Mouse (Mus musculus): ENCODE measurements around the gene Mrpl53.
A peak's percentile ranks its signal among the peaks of the same experiment; 100 is the strongest.

Mrpl53 gene

DNA sequence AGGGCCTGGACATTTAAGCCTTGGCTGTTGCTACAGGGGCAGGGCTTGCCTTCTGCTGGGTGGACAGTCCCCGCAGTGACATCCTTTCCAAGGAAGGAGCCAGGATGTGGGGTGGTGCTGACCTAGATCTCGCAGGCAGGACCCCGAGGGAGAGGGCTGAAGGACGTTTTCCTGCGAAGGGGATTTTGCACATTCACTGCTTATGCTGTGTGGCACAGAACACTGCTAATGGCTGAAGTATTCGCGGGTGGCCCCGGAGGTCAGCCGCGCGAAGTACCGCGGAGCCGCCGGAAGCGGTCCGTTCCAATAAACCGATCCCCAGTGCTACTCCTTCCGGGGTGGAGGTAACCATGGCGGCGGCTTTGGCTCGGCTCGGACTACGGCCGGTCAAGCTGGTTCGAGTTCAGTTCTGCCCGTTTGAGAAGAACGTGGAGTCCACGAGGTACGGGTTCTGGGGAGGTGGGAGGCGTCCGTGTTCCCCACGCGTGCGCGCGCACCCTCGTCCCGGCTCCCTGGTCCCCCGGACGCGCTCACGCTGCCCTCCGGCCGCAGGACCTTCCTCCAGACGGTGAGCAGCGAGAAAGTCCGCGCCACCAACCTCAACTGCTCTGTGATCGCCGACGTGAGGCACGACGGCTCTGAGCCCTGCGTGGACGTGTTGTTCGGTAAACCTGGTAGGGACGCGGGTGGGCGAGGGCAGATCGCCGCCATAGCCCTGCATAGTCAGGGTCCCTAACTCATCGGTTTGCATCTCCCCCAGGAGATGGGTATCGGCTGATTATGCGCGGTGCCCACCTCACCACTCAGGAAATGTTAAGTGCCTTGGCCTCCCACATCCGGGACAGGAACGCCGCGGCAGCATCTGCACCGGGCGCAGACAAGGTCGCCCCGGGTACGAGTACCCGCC is at the start of gene Mrpl53:
Gene Mrpl53 (plus strand): TSS at position 279 of the 907 bp plus-strand sequence.
- DNase-seq, result peak; percentile 53 to 64

DNA sequence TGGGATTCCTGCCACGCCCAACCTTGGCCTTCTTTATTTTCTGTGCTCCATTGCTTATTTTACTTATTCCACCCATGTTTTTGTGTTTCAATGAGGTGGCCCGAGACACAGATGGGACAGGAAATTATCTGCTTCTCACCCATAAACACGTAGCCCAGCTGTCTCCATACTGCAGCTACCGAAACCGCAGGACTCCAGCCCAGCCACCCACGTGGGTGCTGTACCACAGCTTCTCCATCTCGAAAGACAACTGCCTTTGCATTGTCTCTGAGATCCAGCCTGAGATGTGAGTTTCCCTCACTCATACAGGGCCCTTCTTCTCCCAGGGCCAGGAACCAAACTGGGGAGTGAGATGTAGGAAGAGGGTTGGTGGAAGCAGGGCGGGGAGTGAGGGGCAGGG is 42.8 kb upstream of the Mrpl53 start:
- DNase-seq, result no peak

DNA sequence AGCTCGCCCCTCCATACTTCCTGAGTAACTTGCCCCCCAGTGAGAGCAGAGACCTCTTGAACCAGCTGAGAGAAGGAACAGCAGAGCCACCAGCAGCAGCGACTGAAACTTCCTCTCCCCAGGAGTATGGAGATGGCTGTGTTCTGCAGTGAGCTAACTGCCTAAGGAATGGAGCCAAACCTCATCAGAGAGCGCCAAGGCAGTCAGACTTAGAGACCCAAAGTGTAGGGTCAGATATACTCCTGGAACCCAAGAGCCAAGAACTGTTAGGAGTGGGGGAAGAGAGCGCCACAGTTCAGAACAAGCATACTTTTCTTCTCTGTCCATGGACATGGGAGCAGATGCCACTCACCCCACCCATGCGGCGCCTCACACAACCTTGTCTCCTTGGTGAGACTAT is 42.4 kb upstream of the Mrpl53 start:
- DNase-seq, result no peak

DNA sequence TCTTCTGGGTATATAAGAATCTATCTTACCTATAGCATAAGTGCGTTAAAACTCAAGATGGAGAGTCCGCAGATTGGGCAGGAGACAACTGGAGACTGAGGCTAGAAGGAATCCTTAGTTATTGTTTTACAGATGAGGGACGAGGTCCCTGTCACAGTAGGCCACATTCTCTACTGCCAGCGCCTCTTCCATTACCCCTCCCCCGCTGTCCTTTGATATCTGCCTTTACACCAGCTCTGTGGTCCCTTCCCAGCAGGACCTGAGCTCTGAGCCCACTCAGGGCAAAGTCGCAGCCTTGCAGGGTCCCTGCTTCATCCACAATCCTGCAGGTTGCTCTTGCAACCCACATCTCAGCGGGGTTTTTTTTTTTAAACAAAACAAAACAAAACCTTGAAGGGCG is 40.6 kb upstream of the Mrpl53 start:
- DNase-seq, result no peak

DNA sequence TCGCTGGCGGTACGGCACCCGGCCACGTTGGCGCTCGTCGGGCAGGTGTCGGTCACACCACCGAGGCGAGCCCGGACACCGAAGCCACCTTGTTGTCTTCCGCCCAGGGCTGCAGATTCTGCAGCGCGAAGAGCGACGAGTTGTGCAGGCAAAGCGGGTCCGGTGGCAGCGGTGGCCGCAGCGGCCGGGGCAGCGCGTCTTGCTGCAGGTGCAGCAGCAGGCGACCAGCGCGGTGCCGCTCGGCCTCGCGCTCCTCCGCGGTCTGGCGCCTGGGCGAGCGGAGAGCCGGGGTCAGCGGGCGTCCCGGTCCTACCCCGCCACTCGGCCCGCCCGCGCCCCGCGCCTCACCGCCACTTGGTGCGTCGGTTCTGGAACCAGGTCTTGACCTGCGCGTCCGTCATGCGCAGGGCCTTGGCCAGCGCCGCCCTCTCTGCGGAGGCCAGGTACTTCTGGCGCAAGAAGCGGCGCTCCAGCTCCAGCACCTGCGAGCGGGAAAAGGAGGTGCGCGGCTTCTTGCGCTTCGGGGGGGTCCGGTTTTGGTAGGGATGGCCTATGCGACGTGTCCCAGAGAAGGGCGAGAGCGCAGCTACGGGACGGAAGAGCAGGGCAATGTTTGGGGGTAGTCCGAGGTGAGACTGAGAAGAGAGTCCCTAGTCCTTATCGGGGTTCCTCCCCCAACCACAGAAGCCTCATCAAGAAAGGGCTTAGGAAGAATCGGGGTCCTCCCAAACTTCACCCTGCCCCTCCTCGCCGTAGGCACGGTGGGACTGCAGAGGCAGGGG is 39.9 kb upstream of the Mrpl53 start:
- DNase-seq, result no peak

DNA sequence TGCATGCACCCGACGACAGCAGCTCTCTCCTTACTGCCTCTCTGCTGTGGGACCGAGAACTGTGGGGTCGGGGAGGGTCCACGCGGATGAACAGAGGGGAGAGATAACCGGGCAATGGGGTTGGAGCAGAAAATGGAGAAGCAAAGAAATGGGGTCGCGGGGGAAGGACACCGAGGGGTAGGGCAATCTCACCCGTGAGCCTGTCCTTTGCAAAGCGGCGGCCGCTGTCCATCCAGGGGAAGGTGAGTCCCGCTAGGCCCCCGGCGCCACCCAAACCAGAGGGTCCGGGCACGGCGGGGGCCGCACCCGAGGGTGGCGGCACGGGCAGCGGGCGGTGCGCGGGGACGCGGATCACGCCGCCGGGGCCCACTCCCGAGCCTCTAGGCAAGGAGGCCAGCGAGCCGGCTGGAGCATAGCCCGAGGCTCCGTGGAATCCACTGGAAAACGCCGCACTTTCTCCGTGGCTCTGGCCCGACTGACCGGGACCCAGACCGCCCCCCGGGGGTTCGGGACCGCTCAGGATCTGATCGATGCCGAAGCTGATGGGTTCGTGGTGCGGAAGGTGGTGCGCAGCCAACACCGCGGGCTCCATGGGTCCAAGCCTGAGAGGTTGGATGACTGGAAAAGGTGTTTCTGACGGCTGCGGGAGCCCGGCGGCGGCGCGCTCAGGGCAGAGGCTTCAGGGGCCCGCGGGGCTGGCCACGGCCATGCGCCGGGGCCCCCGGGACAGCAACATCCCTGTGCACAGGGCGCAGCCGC is 39.2 kb upstream of the Mrpl53 start:
- no peak for DNase-seq

DNA sequence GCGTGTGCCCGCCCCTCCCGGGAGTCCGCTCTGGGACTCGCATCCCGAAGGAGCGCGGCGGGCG is 38.8 kb upstream of the Mrpl53 start, which contains the start of gene Tlx2:
Gene Tlx2 (minus strand): TSS at position 47 of the 64 bp plus-strand sequence.
- DNase-seq, result no peak

DNA sequence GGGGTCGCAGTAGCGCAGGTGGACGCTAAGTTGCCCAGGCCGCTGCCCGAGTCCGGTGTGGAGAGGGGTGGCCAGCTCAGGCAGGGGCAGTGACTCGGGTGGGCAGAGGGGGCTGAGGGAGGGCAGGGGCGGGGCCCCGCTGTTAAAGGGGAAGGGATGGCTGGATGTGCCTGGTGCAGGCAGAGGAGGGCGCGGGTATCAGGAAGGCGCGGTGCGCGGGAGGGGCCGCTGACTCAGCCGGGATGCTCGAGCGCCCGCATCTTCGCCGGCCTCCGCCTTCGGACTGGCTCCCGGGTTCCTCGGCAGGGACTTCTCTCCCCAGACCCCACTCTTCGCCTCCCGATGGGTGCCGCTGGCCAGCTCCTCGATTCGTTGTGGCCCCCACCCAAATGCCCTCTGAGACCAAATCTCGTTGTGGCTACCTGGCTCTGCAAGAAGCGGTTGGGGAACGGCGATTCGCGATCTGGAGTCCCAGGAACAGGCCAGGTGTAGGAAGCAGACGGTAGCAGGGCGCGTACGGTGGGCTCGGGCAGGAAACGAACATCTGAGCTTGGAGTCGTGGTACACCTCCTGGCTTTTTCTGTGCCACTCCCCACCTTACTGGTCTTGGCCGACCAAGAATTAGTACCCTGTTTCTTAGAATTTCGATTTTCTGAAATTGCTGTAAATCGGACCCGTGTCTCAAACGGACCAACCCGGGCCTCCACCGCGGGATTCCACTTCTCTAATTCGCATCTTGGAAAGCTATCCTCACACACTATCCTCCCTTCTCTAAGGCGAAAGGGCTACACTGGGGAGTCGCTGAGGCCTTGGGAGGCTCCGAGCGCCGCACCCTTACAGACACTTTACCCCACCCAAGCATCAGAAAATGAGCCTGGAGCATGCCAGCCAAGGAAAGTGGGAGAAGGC is 38.3 kb upstream of the Mrpl53 start:
- no peak for DNase-seq

DNA sequence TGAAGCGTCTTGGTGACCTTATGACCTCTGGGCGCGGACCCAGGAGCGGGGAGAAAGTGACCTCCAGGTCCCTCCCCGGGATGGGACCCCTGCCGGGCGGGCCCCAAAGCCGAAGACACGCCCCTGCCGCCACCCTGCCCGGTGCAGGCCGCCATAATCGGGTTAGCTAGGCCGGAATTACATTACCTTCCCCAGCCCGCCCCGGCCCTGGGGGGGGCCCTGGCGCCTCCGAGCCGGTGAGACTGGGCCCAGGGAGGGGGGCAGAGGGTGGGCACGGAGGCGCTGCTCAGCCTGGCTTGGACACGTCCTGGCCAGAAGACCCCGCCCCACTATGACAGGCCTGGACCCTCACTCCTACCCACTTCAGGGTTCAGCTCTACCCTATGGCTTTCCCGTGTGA is 37.6 kb upstream of the Mrpl53 start:
- DNase-seq, result no peak

DNA sequence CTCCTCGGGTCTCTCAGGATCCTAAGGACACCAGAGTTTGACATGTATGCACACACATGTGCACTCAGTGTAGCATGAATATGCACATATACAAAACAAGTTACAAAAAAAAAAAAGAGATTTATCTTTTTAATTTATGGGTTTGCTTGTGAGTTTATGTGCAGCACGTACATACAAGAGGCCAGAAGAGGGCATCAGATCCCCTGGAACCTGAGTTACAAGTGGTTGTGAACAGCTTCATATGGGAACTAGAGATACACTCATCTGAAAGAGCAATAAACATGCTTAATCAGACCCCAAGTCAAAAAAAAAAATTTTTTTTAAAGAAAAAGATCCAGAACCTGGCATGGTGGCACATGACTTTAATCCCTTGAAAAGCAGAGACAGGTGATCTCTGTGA is 33.9 kb upstream of the Mrpl53 start:
- DNase-seq, result no peak

DNA sequence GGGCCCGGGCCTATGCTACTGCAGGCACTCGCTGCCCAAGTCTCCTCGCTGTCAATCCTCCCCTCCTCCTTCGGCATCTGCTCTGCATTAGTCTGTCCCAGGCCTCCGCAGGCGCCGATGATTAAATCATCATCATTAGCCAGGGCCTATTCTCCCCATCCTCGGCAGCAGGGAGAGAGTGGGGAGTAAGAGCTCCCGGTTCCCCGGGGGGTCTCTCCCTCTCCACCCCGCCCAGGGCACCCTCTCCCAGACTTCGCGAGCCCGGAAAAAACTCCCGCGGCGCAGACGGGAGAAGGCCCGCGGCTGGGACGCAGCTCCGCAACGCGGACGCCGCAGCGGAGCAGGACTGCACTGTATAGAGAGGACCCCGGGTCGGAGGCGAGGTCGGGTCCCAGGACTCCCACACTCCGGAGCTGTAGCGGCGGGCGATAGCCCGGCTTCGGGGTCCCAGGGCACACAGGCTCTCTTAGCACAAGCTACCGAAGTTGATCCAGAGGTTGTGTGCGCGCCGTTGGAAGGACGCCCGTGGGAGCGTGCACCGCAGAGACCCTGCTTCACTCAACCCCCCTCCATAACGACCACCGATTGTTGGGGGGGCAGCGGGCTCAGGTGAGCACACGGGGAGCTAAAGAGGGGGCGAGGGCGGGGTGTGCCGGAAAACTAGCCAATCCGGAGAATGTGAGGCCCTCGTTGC is 31.1 kb upstream of the Mrpl53 start, which contains the start of gene Pcgf1:
Gene Pcgf1 (plus strand): TSS at position 240 of the 694 bp plus-strand sequence.
- DNase-seq, result no peak

DNA sequence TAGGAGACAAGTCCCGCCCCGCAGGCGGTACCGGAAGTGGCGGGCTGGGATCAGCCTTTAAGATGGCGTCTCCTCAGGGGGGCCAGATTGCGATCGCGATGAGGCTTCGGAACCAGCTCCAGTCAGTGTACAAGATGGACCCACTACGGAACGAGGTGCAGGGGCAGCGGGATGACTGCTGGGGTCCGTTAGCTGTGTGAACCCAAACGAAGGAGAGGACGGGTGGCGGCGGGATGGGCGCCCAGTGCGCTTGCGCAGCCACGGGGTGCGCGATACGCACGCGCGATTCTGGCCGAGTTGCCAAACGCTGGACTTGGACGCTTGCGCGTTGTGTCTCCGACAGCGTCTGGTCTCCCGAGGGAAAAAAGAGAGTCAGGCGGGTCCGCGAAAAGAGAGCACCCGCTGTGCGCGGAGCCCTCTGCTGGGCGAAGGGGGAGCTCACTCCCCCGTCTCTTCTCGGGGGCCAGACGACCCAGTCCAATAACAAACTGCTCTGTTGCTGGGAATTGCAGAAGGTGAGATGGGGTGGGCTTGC is 30.4 kb upstream of the Mrpl53 start:
- DNase-seq, result peak; percentile 95 to 97

DNA sequence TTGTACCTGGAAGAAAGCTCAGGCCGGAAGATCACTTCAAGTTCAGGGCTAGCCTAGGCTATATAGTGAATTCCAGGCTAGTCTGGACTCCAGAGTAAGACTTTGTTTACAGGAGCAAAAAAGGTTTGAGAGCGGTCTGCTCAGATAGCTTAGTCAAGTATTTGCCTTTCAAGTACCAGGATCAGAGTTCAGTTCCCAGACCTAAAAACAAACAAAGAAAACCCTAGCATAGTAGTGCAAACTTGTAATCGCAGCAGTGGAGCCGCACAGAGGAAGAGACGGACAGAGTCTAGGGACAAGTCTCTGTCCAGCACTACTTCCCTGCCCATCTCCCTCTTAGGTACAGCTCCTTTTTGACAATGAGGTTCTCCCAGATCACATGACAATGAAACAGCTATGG is 28.6 kb upstream of the Mrpl53 start:
- no peak for DNase-seq

DNA sequence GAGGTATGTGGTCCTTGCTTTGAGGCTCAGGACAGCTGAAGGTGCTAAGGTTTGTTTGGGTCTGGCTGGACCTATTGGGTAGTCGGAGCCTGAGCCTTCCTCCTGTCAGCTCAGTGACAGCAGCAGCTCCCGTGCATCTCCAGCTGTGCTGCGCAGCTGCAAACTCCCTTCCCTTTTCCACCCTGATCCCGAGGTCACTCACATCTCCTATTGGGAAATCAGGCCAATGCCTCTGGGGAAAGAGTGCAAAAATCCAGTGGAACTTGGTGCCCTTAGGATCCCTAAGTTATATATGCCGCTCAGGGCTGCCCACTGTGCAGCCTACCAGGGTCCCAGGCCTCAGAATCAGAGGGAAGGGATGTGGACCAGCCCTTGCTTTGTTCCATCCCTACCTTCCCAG is 25.3 kb upstream of the Mrpl53 start:
- no peak for DNase-seq

DNA sequence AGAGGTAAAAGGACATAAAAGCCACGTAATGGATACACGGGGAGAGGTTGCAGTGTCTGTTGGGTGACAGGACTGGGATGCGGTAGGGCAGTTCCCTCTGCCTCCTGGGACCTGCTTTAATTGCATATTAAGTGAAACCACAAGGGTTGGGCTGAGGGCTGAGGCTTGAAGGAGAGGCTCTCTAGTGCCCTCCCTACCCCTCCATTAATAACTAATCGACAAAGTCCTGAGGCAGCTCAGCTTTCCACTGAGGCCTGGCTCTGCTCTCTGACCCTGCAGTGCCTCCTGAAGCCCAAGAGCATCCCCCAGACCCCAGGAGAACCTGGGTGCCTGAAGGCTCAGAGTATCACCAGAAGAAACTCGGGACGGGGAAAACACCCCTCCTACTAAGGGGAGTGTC is 24.4 kb upstream of the Mrpl53 start:
- no peak for DNase-seq

DNA sequence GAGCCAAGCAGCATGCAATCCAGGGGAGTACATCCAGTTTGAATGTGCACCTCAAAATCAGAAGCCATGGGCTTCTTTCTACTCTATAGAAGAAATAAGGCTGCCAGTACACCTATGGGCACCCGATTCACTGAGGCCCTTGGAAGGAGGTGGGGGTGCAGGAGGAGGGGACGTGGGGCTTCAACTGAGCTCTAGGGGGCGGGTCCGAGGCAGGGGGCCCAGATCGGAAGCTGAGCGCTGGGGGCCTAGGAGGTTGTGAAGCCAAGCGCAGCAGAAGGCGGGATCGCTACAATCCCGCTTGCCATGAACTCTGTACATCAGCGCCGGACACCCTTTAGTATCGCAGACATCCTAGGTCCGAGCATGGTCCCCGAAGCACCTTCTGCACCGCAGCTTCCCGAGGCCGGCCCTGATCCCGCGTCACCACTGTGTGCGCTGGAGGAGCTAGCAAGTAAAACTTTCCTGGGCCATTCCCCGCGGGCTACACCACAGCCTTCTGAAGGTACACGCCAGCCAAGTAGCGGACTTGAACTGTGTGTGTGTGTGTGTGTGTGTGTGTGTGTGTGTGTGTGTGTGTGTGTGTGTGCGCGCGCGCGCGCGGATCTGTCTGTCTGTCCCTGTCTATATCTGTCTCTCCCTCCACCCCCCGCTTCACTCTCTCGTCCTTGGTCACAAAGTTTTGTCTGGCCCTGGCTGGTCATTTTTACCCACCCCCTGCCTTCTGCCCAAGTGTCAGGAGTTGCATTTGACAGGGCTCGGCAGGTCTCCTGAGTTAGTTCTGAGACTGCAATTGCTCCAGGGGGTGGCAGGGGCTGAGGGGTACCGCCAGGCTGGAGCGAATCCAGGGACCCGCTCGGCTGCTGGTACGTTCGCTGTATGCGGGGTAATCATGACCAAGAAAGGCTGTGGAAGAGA is 22.5 kb upstream of the Mrpl53 start, which contains the start of gene Lbx2:
Gene Lbx2 (plus strand): TSS at position 247 of the 915 bp plus-strand sequence.
- no peak for DNase-seq

DNA sequence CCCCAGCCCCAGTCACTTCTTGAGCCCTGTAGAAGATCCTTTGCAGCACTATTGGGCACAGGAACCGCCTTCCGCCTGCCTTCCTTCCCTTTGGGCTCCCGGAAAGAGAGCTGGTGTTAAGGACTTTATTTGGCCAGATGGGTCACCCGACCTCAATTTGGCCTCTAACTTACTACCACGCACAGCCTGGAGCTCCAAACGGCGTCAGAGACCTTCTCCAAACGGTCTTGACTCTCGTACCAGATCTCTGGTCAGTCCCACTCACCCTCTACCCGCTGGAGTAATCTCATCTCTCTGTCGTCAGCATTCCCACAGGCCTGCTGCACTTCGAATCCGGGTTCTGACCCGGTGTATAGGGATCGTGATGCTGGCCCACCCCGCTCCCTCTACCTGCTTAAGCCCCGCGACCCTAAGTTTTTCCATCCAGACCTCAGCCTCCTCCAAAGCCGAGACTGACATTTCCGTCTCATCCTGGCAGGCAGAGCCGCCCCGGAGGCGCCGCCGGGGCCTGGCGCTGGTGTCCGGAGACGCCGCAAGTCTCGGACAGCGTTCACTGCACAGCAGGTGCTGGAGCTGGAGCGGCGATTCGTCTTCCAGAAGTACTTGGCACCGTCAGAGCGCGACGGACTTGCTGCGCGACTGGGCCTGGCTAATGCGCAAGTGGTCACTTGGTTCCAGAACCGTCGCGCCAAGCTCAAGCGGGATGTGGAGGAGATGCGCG is 21.5 kb upstream of the Mrpl53 start:
- no peak for DNase-seq

DNA sequence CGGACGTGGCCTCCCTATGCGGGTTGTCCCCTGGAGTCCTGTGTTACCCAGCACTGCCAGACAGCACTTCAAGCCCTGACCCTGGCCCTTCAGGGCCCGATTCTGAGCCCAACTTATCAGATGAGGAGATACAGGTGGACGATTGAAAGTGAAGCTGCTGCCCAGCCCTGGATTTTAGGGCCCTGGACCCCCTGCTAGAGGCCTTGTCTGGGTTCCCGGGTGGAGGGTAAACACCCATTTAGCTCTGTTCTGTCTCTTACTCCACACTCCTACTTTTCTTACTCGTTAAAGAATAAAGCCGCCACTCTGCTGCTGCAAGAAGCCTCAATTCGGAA is 20.9 kb upstream of the Mrpl53 start:
- DNase-seq, result no peak

DNA sequence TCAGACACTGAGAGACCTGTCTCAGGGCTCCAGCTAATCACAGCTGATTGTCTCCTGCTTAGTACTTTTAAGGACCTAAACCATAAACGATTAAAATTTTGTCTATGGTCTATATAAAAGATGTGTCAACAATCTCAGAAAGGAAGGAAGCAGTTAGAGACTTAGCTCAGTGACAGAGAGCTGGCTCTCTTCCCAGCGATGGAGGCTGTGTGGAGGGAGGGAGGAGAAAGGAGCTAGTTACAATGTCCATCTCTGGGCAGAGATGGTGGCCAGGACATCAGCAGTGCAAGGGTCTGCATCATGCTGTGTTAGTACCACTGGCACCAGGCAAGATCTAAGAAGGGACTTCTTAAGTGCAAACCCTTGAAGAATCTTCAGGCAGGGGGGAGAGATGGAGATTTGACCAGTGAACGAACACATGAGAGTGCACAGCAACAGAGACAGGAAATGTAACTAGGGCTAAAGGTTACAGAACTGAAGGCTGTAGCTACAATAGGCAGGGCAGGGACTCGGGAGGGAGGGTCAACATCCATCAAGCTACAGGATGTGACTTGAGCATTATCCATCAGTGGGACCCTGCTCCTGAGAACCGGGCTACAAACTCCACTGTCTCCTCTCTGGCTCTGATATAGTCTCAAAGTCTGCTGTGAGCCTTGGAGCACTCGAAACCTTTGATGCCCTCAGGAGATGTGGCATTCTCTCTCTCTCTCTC is 16.3 kb upstream of the Mrpl53 start:
- DNase-seq, result no peak

Data from thymus, adult 18-20 months (tissue).